Mouse (Mus musculus): ENCODE data around the gene Hdac1.

Gene Hdac1

DNA sequence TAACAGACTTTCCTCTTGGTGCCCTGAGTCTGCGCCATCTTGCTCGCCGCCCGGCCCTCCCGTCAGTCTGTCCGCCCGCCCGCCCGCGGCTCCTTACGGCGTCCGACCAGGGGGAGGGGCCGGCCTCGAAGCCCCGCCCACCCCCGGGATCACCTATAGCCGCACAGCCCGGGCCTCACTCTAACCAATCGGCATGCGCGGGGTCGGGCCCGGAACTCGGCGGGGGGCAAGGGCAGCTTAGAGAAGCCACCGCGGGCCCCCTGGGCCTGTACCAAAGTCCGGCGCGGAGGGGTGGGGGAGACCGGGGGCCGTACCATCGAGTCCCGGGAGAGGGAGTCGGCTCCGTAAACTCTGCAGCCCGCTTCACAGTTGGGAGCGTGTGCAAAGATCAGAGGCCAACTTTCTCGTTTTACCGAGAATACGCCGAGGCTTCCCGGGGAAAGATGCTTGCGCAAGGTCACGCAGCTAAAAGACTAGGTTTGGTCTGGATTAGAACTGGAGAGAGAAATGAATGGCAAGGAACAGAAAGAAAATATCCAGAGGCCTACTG, at the start of gene Hdac1:
Gene Hdac1 (minus strand): TSS at position 122 of the 550 bp plus-strand sequence.
- peak; percentile 98 for DNase-seq

DNA sequence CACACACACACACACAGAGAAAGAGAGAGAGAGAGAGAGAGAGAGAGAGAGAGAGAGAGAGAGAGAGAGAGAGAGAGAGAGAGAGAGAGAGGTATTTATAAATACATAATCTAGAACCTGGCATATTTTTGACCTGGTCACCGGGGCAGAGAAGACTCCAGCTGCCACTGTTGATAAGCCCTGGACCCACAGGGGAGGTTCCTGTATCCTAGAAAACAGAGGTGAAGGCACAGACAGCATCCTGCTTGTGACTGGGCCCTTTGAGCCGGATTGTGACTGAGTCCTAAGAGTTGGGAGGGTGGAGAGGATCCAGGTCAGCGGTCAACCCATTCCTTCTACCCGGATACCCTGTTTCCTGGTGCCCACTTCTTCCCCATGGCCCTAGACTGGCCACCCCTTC, 46.4 kb upstream of the Hdac1 start:
- DNase-seq = no peak

DNA sequence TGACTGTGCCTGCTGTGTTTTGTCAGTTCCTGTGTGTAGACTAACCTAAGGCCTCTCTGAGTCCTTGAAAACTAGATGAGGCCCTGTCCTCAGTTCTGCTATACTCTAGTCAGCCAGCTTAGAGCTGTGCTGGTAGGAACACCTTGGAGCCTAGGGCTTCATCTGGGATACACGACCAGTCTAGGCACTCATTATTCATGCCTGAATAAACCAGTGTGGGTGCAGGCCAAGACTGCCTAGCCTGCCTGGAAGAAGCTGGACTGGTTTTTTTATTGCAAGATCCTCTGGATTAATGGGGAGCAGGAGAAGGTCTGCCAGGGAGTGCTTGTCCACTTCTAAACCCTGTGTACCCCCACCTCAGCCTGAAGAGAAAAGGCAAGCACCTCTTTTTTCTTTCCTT, 44.4 kb upstream of the Hdac1 start:
- no peak for DNase-seq

DNA sequence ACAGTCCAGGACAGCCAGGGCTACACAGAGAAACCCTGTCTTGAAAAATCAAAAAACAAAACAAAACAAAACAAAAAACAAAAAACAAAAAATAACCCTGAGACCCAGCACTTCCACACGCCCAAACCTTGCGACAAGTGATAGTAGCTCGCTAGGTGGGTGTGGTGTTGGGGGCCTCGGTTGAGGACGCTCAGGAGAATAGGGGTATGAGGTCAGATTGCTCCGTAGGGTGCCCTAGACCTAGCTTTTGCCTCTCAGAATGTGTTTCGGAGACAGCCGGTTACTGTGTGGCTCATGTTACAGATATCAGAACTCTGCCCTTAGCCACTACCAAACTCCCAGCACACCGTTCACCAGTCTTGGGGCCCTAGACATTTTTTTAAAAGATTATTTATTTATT, 43.3 kb upstream of the Hdac1 start:
- DNase-seq = no peak

DNA sequence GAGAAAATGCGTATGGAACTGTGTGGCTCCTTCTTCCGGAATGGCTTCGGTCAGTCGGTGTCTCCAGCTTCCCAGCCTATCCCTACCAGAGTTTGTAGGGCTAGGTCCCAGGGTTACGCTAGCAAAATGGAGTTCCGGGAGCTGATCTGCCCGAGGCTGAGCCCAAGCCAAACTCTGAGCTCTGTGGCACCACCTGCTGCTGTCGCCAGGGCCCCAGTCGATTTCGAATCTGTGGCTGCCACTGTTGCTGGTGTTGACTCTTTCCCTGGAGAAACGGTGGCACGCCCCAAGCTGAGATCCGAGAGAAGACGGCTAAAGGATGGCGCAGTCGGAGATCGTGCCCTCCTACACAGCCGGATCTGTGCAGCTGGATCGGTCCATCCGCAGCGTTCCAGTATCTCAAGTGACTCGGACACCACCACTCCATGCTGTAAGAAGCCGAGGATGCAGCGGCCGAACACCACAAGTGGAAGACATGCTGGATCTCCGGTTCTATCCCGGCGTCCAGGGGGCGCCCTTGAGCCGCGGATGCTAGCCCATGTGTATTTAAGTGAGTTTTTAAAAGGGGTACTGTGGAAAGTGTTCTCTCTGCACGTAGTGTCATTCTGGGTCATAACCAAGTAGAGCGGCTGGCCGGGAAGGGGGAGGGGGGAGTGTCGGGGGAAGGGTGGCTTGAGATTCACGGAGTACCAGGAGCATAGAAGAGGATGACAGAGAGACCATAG, 42.5 kb upstream of the Hdac1 start:
- DNase-seq = peak; percentile 60

DNA sequence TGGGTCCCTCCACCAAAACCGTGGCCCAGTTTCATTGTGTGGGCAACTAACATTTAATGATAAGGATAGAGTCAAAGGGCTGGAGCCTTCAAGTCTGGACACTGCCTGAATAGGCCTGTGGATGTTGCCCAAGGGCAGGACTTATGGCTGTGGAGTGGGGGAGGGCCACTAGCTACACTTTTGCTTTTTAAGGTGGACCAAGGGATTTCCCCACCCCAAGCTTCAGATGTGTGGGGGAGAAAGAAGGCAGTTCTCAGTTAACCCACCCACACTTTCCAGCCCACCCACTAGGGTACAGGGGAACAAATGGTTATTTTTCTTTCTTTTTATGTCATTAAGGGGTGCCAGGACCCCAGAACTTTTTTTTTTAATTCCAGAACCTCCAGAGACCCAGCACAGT, 41.9 kb upstream of the Hdac1 start:
- no peak for DNase-seq

DNA sequence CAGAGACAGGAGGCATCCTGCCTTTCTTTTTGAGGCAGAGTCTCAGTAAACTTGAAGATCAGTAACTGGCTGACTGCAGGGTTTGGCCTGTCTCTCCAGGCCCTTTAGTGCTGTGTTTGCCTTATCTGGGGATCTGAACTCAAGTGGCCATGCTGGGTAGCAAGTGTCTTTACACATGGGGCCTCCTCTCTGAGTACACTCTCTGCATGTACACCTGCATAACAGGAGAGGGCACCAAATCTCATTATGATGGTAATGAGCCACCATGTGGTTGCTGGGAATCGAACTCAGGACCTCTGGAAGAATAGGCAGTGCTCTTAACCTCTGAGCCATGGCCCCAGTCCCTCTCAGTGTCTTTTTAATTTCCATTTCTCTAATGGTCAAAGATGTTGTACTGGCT, 39.7 kb upstream of the Hdac1 start:
- no peak for DNase-seq

DNA sequence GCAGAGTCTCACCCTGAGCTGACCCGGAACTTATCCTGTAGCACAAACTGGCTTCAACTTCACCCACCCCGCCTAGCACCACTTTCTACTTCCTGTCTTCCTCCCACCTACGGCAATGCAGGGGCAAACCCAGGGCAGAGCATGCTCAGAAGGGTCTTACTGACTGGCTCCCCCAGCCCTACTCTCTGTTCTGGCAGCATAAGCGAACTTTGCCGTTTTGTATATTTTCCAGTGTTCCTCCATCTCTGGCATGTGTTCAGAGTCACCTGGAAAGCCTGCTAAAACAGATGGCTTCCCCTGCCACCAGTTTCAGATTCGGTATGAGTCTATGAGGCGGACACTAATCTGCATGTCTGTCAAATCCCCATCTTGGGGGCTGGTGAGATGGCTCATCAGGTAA, 37.8 kb upstream of the Hdac1 start:
- peak; percentile 57 for DNase-seq

DNA sequence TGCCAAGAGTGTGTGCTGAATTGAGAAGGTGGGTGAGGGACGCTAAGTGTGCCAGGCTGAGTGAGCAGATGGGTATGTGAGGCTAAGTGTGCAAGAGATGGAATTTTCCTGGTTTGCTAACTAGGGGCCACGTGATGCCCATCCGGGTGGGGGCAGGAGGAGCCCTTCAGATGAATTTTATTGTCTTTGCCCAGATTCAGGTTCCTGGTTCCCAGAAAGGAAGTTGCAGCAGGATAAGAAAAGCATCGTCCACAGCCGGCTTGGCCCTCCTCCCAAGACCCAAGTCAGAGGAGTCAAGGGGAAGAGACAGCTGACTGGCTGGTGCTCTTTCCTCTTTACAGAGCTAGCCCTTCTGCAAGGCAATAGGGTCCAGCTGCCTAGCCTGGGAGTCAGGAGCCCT, 36.0 kb upstream of the Hdac1 start, which contains the start of gene Fam167b:
Gene Fam167b (minus strand): TSS at position 84 of the 400 bp plus-strand sequence.
- DNase-seq = no peak

DNA sequence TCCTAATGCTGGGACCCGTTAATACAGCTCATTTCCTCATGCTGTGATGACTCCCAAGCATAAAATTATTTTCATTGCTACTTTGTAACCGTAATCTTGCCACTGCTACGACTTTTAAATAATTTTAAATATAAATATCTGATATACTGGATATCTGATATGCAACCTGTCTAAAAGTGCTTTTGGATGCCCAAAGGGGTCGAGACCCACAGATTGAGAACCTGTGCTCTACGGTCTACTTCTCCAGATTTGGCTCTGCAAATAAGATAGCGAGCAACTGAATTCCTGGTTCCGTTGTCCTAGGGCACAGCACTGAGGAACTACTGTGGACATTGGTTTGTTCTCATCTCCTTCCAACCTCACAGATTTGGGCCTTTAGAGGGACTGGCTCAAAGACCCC, 35.2 kb upstream of the Hdac1 start:
- no peak for DNase-seq

DNA sequence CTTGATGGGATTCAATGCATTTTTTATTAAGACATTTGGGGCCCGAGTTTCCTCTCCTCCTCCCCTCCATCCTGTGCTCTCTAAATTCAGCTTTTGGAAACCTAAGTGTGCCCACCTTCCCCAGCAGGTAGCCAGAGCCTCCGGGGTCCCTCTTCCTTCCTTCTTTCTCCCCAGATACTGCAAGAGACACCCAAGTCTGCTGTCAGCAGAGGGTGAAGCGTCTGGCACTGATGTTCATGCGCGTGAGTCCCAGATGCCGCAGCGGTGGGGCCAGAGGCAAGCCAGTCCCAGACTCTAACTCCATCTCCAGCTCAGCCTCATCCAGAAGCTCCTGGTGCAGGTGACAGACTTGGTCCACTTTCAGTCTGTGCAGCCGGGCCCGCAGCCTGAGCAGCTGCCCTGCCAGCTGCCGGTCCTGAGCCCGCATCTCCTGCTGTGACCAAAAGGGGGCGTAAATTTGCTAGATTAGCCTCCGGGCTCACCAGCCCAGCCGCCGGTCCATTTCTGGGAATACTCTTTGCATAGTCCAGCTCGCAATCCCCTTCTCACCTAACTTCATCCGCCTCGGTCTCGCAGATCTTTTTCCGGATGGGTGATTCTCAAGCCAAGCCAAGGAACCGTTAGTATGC, 34.5 kb upstream of the Hdac1 start:
- DNase-seq = peak; percentile 31

DNA sequence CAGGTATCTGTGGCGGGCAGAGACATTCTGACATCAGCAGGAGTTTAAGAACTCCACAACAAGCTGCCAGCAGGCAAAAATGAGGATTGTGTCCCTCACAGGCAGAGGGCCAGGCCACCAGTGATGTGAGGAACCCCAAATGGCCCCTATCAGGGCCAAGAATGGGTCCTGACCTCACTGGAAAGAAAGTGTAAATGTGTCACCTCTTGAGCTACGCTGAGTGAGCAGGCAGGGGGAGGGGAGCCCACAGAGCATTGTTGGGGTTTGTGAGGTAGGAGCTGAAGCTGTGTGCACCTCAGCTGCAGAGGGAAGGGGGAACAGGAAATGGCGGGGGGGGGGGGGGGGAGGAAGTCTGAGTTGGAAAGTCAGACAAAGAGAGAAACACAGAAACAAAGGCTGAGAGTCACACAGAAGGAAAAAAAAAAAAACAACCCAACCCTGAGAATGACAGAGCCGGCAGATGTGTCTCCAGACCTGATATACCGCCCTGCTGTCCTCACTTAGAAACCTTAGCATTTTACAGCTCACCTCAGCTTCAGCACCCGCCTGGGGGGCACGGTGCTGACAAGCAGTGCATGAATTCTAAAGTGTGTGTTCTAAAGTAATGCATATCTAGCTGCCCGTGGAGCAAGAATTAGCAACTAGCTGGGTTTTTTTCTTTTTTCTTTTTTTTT, 32.8 kb upstream of the Hdac1 start:
- no peak for DNase-seq

DNA sequence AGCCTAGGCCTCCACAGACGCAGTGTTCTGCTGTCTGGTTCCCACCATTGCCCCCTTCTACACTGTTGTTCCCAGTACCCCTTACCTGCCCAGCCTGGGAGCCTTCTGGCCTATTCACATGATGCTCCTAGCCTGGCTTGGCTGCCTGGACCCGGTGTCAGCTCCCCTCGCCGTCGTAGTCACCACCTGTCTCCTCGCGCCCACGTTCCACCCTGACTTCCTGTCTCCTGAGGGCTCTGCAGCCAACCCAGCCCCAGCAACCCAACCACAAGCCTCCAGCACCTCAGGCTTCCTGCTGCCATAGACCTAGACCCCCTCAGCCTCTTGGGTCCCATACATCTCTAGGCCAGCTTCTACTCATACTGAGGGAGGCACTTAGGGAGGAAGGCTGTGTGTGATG, 30.9 kb upstream of the Hdac1 start, which contains the start of gene Lck:
Gene Lck (minus strand): TSS at position 212 of the 400 bp plus-strand sequence.
- DNase-seq = no peak

DNA sequence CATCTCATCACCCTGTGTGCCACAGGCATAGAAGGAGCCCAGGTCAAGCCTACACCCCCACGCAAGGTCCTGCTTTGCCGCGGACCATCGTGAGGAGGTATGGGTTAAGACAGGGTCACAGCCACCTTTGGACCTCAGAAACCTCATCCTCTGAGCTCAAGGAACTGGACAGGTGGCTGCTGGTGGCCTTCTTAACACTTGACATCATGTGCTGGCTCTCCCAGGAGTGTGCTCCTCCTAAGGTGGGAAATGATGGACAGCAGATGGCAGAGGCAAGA, 30.5 kb upstream of the Hdac1 start:
- no peak for DNase-seq

DNA sequence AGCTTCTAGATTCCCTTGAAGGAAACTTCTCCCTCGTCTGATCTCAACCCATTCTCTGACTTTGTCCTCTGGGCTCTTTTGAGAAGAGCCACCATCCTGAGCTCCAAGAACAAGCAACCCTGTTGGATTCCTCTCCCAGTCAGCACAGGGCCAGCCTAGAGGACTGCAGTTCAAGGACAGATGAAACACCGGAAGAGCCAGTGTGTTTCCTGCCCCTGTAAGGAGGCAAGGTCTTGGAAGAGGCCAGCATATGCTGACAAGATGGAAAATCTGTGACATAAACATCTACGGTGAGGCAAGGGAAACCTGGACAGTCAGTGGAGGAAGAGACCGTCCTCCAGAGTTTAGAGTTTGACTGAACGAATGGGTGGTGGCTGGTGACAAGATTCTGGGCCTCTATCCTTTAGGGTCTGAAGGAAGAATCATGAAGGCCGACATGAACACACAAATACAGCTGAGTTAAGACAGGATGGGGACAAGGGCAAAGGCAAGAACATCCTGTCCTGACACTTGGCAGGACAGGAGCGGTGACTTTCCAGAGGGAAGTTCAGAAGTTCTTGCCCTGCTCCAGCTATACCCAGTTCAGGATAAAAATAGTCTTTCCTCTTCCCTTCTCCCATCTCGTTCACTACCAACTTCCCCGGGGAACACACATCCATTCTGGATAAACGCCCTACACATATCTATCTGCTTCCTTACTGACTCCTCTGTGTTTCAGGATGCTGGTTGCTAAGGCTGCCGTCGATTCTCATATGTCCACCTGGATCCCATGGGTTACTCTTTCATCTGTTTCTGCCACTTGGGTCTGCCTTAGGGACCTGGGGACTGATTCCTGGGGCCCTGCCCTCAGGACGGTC, 30.0 kb upstream of the Hdac1 start:
- no peak for DNase-seq

DNA sequence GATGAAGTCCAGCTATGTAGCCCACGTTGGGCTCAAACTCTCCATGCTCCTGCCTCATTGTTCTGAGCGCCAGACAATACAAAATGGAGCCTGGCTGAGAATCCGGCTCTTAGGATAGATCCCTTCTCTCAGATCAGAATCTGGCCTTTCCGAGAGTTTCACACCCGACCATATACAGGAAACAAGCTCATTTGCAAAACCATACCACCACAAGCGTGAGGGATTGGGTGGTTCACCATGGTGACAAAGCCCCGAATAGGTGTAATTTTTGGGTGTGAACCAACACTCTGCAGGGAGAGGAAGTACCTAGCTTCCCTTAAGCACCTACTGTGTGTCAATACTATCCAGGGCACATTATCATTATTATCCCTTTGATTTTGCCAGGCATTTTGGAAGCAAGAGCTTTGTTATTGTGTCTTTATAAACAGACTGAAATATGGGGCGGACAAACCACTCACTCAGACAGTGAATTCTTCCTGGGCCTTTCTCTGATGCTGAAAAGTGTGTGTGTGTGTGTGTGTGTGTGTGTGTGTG, 29.1 kb upstream of the Hdac1 start:
- no peak for DNase-seq

DNA sequence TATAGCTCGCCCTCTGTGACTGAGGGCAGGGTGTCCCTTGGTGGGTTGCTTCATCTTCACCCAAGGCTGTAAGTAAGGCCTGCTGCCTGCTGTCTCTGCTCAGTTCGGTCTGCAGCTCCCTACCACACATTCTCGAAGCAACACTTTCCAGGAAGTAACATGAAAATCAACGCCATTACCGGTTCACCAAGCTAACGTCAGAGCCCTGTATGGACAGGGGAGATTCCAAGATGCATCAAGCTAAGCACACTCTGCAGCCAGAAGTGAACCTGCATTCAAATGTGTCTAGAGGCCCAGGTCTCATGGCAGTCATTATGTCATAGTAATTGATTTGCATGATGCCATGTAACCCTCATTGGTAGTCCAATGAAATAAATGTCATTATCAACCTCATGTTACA, 27.5 kb upstream of the Hdac1 start:
- no peak for DNase-seq

DNA sequence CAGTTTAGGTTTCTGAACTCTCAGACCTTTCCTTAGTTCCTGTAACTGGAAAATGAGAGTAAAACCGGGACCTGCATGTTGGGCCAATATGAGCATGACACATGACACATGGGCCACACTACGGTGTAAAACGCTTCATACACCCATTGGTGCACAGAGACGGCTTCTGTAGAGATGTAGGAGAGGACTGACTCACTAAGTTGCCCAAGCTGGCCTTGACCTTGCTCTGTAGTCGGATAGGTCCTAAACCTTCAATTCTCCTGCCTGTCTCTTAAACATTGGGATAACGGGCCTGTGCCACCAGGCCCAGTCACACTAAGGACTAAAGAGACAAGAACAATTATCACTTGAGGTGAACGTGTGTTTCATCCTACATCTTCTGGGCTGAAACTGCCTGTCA, 25.9 kb upstream of the Hdac1 start:
- no peak for DNase-seq

DNA sequence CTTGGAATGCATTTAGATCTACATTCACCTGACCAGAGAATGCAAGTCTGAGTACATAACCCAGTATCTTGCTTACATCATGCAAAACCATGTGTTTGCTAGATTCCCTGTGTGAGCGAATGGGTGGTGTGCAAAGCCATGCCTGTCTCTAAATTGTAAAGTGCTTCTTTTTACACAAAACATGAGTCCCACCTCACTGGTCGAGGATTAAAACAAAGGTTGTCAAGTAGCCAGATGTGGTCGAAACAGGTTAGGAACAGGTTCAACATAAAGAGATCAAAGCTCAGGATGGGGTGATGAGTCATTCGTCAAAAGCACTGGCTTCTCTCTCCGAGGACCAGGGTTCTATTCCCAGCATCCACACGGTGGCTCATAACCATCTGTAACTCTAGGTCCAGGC, 22.6 kb upstream of the Hdac1 start:
- no peak for DNase-seq

DNA sequence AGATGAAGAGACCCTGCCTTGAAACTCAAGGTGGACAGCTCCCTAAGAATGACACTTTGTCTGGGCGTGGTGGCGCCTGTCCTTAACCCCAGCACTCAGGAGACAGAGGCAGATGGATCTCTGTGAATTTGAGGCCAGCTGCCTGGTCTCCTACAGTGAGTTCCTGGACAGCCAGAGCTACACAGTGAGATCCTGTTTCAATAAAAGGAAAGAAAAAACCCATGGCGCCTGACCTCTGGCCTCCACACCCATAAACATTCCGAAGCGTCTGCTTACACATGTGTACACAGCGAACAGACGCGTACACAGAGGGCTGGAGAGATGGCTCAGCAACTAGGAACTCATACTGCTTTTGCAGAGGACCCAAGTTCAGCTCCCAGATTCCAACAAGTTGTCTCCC, 21.2 kb upstream of the Hdac1 start:
- no peak for DNase-seq

DNA sequence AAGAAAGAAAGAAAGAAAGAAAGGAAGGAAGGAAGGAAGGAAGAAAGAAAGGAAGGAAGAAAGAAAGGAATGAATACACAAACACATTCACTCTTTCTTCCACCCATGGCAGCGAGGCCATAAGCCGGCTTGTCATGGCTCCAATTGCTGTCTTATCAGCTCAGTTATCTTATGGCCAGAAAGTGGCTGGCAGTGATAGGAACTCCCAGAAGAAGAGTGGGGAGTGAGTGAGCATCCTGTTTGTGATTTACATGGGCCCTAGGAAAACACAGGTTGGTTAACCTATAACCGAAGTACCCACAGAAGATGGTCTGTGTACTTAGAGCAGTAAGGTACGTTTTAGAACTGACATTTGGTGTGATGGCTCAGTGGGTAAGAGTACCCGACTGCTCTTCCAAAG, 18.7 kb upstream of the Hdac1 start:
- no peak for DNase-seq

DNA sequence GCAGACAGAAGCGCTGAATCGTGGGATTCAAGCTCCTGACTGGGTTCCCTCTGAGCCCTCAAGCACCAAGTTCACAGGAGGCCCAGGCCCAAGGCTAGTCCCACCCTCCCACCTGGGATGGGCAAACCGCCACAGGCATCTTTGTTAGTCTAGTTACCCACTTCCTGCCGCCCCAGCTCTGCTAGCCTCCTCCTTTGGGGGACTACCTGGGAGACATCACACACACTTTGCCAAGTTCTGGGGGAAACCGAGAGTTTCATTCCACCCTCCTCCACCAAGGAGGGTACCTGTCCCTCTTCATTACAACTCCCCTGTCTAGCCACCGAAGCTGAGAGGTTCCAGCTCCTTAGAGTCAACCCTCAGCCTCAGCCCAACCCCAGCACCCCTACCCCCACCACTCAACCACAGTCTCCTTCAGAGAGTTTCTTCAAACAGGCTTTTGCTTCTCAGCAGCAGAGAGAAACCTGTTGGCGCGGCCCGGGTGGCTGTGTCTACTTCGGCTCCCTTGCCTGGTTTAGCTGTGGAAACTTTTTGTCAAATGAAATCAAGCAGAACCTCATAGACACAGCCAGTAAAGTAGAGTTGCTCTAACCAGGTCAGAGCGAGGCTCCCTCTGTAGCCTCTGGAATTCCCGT, 15.9 kb upstream of the Hdac1 start:
- no peak for DNase-seq

Measured in cerebellum, adult 11-12 months (tissue).